Mouse (Mus musculus) gastrocnemius, postnatal 14 days (tissue): ENCODE data around the gene Rnf207. TPM values are rescaled to one million over a fixed set of nuclear protein-coding genes. Genes with fewer than 3 reads are reported as not detected.

Experiments
- DNase-seq: peaks from one replicate; pipeline ENCODE4 v3.0.0; 2021; ENCODE audit warnings: mixed read lengths
- intact Hi-C: fragments of 180-260 bp; cut with DNase I; formaldehyde crosslinking; loops from one replicate; pipeline ENCODE4 v1.15.1; 2025; ENCODE audit warnings: low total_unique reads
- total RNA-seq, 2 experiments: library from RNA; stranded (reverse); gene quantifications; 2 replicates each; pipeline ENCODE4 v1.2.3; 2021

Gene Rnf207
- total RNA-seq, 2 experiments from 2014 or later, result not detected

DNA sequence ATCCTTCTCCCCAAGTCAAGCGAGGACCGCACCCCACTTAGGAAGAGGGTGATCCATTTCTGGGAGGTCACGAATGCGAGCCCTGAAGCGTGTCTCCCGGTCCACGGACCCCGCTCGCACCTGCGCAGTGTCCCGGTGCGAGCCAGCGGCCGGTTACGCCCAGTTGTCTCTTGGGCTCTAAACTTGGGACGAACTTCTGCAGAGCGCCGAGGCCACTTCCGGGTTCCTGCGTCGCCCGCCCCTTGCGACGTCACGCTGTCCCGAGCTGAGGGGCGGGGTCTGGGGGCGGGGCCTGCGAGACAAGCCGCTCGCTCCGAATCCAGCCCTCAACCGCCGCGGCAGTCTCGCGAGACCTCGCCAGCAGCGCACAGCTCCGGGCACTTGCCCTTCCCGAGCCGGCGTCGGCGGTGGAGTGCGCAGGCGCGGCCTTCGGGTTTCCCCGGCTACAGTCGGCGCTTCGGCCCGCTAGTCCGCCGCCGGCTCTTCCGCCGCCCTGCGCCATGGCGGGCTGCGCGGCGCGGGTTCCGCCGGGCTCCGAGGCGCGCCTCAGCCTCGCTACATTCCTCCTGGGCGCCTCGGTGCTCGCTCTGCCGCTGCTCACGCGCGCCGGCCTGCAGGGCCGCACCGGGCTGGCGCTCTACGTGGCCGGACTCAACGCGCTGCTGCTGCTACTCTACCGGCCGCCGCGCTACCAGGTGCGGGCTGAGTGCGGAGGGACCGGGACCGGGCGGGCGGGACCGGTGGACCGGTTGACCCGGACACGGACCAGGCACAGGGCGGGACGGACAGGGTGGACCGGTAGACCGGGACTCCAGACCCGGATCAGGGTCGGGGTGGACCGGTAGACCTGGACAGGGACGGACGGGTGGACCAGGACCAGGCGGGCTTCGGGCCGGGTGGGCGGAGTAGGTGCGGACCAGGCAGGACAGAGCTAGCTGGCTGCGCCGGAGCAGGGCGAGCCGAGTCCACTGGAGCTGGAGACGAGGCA lies 21.6 kb downstream of the Rnf207 start, which contains the start of gene Icmt:
TSS of gene Icmt (plus strand) at position 354 of the 988 bp plus-strand sequence.
- DNase-seq, result peak; percentile 100
- intact Hi-C loops, result no loop called here

DNA sequence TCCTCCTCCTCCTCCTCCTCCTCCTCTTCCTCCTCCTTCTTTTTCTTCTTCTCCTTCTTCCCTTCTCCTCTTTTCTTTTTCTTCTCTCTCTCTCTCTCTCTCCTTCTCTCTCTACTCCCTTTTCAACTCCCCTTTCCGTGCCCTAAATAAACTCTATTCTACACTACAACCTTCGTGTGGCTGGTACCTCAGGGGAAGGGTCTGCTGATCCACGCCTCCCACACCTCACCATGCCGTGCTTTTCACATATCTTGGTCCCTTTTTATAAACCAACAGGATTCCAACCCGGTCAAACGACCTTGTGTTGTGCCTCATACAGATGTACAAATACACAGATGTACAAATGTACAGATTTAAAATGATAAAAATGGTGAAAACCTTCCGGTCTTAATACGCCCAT lies 22.4 kb downstream of the Rnf207 start:
- intact Hi-C loops, result no loop called here
- no peak for DNase-seq

DNA sequence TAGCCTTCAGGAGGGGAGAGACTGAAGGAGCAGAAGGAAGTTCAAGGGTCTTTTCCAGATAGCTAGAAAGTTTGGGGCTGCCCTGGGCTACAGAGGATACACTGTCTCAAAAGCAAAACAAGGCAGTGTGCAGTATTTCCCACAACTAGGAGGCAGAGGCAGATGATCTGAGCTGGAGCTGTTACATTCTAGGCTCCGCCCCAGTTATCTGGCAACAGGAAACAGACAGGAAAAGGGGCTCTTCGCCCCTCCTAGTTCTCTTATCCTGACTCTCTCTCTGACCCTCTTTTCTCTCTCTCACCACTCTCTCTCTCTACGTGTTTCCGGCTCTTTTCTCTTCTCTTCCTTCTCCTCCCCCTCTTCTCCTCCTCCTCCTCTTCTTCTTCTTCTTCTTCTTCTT lies 22.9 kb downstream of the Rnf207 start:
- DNase-seq, result no peak
- intact Hi-C loops, result no loop called here

DNA sequence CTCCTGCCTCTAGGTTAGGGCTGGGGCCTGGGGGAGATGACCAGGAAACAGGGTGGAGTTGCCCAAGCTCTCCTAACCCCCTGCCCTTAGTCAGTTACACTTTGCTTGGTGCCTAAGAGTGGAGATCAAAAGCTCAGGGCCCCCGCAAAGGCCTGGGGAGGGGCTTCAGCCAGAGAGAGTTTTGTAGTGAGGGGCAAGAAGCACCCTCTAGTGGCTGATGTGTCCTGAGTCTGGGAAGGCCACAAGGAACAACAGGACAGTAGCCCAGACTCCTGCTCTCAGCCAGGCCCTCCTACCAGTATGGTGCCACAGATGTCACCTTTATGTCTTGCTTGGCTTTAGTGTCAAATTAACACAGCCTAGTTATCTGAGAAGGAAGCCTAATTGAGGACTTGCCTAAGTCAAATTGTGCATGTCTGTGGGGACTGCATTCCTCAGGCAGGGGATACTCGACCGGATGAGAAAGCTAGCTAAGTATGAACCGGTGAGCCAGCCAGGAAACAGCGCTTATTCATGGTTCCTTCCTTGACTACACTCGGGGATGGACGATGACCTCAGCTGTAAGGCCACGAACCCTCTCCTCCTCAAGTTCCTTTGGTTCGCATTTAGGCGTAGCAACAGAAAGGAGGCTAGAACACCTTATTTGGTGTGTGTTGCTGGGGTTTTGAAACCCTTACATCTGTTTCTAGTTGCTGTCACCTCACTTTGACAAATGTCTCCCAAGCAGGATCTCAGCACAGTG lies 24.4 kb downstream of the Rnf207 start:
- intact Hi-C loops, result no loop called here
- no peak for DNase-seq

DNA sequence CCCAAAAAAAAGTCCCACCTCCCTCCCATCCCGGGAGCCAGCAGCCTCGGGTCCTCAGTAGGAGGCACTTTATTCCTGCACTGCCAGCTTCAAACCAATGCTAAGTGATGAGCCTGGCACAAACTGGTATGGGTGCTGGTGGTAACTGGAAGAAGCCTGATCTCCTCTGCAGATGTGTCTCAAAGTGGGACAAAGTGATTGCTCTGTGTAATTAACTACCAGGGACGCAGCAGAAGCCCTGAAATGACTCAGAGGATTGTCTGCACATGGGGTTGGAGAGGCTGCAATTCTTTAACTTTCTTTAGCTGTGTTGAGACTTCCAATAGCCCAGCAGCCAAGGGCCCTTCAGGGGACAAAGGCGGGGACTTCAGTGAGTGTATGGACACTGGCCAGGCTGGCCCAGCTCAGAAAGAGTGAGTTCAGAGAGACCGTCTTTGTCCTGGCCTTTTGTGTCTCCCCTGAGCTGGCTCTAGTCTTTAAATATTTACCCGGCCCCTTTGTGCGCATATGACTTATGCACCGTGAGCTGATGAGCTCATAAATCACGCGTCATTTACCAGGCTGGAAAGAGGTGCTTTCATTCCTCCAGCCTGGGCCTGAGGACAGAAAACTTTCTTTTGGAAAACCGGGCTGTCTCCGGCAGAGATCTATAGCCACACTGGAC lies 26.6 kb downstream of the Rnf207 start:
- no peak for DNase-seq
- intact Hi-C loops, result no loop called here

DNA sequence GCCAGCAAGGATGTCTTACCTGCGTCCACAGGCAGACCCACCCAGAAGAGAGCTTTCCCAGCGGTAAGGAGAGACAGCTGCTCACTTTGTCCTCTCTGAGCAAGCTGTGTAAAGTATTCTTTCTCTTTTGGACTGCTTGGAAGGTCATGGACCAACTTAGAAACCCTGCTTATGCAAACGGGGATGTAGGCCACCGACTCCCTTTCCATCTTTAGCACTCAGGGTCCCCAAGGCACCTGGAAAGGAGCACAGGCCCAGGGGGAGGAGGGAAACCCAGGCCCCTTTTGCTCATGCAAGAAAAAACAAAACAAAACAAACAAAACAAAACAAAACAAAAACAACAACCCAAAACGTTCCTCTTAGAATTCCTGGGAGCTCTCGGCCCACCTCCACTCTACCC lies 27.2 kb downstream of the Rnf207 start, which contains the start of gene Hes3:
TSS of gene Hes3 (minus strand) at position 101 of the 400 bp plus-strand sequence.
- no peak for DNase-seq
- intact Hi-C loops, result no loop called here

DNA sequence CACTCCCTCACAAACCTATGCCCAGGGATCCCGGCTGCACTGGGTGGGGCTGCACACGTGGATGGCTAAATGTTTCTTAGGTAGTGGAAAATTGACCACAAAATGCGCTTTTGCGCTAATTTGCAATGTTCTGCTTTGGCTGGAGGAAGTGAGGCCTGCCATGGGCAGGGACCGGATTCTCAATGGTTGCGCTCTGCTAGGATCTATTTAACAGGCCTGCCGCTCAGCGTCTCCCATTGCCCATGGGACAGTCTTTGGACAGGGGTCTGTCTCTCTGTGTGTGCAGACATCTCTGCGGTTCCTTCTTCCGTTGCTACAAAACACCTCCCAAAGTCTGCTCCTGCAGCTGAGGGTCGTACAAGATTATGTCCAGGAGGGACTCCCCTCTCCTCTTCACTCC lies 27.8 kb downstream of the Rnf207 start:
- no peak for DNase-seq
- intact Hi-C loops, result no loop called here

DNA sequence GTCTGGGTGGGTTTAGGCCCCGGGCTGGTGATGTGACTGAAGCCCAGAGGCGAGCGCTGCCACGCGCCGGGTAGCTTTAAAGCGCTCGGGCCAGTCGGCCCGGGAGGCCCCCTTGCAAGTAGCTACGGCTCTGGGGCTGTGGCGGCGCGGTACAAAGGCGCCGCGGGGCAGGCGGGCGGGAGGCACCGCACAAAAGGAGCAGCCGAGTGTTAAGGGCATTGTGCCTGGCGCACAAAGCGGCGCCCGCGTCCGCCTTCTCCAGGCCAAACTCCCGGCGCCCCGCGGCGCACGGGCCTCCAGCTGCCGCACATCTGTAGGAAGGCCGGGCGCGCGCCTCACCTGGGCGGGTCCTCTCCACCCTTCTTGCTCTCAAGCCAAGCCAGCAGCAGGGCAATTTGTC lies 28.4 kb downstream of the Rnf207 start:
- no peak for DNase-seq

DNA sequence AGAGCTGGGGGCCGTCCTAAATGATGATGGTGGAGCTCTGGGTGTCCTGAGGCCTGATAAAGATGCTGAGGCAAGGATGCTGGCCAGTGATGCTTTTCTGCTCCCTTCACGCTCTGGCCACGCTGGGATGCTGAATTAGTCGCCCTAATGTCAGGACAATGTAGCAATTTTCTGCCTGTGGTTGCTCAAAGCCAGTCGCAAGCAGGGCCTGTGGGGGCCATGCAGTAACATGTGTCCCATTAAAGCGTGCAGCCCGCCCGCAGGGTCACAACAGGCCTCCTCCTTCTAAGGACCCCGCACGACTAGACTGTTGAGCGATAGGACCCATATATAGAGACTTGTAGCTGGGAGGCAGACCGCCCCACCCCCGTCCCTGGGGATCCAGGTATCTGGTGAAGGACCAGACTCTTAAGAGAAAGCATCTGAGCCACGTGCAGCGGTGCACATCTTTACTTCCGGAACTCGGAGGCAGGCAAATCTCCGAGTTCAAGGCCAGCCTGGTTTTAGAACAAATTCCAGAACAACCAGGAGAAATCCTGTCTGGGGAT lies 30.3 kb downstream of the Rnf207 start:
- intact Hi-C loops, result no loop called here
- DNase-seq, result no peak

More for the DNA sequence above, 28.4 kb downstream of the Rnf207 start:
- intact Hi-C loops, result no loop called here

DNA sequence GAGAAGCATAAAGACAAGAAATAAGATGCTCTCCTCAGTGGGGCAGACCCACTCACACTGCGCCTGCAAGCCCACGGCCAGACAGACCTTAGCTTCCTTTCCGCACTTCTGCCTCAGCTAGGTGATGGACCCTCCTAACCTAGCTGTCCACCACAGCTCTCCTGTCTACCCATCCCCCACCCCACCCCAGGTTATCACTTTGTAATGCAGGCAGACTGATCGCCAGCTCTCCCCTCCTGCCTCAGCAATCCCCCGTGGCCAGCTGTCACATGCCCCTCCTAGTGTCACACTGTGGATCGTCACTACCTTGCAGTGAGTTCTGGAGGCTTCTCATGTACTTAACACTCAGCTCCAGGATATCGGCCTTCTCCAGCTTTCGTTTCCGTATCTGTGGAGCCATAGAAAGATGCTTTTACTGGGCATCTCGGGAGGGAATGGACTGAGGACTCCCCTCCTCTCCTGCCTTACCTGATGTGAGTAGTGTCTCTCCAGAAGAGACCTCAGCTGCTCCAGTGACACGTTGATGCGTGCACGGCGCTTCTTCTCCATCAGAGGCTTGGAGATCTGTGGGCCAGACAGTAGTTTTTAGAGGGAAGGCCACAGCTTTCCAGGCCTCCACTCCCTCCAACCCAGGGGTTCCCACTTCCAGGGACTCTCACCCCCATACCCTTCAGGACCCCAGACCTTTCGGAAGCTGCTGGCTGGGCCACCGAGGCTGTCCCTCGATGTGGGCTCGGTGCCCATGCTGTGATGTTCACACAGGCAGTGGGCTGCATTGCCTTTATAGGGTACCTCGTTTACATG lies 31.3 kb downstream of the Rnf207 start:
- intact Hi-C loops, result no loop called here
- DNase-seq, result no peak

DNA sequence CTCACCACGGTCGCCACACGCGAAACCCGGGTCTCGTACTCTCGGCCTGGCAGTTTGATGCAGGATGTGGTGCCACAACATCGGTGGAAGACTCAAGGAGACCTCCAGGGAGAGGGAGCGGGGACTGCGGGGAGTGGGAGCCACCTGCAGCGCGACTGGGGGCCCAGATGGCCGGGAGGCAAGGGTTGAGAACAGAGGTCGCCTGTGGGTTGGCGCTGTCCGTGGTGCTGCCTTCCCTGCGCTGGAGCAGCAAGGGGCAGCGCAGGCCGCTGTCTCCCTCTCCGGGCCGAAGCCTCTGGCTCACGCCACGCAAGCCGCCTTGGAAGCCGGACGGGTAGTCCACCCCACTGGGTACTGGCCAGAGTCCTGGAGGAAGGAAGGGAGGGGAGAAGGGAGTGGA lies 31.9 kb downstream of the Rnf207 start:
- intact Hi-C loops, result no loop called here
- DNase-seq, result peak; percentile 74

DNA sequence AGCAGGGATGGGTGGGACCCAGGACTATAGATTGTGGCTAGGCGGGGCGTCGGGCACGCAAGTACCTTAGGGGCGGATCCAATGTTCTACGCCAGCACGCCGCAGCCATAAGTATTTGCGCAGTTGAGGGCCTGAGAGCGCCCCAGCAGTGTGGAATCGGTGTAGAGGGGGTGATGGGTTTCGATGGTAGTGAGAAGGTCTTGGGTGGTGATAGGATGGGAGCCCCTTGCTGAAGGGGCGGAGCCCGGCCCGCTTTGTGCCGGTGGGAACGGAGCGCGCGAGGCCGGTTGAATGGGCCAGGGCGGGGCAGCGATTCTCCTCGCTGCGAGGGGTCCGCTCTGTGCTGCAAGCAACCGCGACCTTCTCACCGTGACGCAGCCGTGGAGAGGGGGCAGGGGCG lies 32.6 kb downstream of the Rnf207 start:
- intact Hi-C loops, result no loop called here
- DNase-seq, result no peak

DNA sequence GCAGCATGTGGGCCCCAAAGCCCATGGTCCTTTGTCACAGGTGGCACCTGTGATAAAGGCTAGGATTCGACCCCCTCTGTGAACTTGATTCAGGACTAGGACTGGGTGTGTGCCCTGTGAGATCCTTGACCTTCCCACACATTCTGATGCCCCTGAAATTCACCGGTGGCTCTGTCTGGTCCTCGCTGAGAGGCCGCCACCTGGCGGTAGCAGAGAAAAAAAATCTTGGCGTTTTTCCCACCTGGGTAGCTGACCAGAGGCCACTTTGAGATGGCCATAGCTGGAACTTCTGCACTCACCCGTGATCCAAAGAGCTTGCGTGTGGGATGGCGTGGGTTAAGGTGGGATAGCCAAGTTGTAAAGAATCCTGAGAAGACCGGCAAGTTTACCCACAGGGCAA lies 33.3 kb downstream of the Rnf207 start:
- intact Hi-C loops, result loop anchor here (2.0 kb wide), 1 partner anchor 115 kb away; no protein-coding TSS in a partner anchor
- peak; percentile 62 for DNase-seq

DNA sequence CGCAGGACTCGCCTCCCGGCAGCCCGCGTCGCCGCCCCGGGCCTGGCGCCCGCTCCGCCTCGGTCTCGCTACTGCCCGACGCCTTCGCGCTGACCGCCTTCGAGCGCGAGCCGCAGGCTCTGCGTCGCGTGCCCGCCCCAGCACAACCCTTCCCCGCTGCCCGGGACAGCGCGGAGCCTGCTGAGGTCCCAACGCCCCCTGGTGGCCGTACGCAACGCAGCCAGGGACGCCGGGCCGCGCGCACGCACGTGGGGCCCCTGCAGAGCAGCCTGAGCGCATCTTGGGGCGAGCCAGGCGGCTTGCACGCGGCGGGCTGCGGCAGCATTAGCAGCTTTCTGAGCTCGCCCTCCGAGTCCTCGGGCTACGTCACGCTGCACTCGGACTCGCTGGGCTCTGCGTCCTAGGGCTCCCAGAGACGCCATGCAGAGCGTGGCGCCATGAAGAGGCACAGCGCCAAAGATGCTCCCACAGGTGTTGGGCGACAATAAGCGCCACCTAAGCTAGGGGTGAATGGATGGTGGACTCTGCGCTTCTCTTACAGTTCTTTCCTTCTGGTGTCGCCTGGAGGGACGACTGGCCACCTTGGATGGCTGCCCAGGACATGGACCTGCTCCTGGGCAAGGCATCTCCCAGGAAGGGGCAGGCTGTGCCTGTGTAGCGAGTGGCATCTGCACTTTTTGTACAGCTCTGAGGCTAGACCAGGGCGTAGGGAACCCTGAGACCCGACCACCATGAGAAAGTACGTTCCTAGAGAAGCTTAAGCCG lies 35.4 kb downstream of the Rnf207 start:
- peak; percentile 88 for DNase-seq
- intact Hi-C loops, result loop anchor here (5.0 kb wide), 1 partner anchor 66 kb away; no protein-coding TSS in a partner anchor

DNA sequence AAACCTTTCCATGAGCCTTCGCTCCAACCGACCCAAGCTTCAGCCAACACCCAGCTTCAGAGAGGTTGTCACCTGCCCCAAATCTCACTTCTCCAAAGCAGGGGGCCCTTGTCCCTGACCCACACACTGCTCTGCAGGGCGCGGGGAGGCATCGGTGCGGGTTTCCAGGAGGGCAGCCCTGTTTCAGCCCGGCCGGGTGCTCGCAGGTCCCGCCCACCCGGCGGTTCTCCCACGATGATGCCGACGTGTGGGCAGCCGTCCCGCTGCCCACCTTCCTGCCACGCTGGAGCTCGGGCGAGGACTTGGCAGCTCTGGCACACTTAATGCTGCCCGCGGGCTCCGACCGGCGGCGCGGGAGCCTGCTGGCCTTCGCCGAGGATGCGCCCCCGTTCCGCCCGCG lies 36.1 kb downstream of the Rnf207 start:
- intact Hi-C loops, result loop anchor here (5.0 kb wide), 1 partner anchor 65 kb away; no protein-coding TSS in a partner anchor
- no peak for DNase-seq

DNA sequence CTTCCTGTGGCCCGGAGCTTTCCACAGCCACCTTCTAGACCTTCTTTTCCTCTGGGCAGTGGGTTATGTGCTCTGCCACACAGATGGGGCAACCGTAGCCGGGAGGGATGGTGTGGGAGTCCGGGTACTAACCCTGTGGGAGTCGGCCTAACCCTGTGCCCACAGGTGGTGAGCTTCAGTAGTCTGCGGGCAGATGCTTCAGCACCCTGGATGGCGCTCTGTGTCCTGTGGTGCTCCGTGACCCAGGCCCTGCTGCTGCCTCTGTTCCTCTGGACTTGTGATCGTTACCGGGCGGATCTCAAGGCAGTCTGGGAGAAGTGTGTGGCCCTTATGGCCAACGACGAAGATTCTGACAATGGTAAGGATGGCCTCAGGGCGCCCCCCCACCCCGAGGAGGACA lies 37.2 kb downstream of the Rnf207 start:
- no peak for DNase-seq
- intact Hi-C loops, result loop anchor here (5.0 kb wide), 1 partner anchor 64 kb away; no protein-coding TSS in a partner anchor

DNA sequence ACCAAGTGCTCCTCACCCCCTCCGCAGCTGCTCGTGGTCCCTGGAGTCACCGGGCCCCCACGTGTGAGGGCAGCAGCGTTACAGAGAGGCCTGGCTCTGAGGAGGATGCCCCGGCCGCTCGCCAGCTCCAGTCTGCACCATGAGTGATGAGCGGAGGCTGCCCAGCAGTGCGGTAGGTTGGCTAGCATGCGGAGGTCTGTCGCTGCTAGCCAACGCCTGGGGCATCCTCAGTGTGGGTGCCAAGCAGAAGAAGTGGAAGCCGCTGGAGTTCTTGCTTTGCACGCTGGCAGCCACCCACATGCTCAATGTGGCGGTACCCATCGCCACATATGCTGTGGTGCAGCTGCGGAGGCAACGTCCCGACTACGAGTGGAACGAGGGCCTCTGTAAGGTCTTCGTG lies 39.8 kb downstream of the Rnf207 start:
- no peak for DNase-seq
- intact Hi-C loops, result no loop called here

DNA sequence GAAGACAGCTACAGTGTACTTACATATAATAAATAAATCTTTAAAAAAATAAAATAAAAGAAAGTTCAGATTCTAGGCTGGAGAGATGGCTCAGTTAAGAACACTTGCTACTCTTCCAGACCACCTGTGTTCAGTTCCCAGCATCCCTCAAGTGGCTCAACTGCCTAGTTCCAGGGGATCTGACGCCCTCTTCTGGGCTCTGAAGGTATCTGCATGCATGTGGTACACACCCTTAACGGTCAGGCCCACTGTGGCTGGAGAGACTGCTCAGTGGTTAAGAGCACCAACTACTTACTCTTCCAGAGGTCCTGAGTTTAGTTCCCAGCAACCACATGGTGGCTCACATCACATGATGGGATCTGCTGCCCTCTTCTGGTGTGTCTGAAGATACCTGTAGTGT lies 40.9 kb downstream of the Rnf207 start:
- intact Hi-C loops, result no loop called here
- no peak for DNase-seq
